Mouse (Mus musculus) midbrain, embryonic 14.5 days (tissue): ENCODE data around the gene Neurl1b. TPM values are rescaled to one million over a fixed set of nuclear protein-coding genes. Genes with fewer than 3 reads are reported as not detected.

Experiments
- ATAC-seq: fragments of 200-750 bp; cut with Nextera tagmentation; 2 replicates; pipeline ENCODE4 v1.8.0; 2017; ENCODE audit warnings: moderate number of reproducible peaks, moderate library complexity; ENCODE audit not compliant: low FRiP score, low TSS enrichment
- DNase-seq: peaks from one replicate; pipeline ENCODE4 v3.0.0-alpha.2; 2015
- H3K27ac ChIP-seq: fragments of 300-500 bp; sonication (generic); replicated peaks from 2 replicates; pipeline ENCODE4 v1.5.1; 2014; ENCODE audit warnings: mild to moderate bottlenecking, low read depth, low read length, moderate library complexity
- H3K27me3 ChIP-seq: fragments of 300-500 bp; sonication (generic); 2 replicates; pipeline ENCODE4 v1.6.1; 2014; ENCODE audit warnings: low read length, control low read depth, mixed read lengths; ENCODE audit not compliant: control insufficient read depth, insufficient read depth
- H3K36me3 ChIP-seq: fragments of 300-500 bp; sonication (generic); 2 replicates; pipeline ENCODE4 v1.6.1; 2014; ENCODE audit warnings: low read length, control low read depth; ENCODE audit not compliant: control insufficient read depth, insufficient read depth
- H3K4me1 ChIP-seq: fragments of 300-500 bp; sonication (generic); 2 replicates; pipeline ENCODE4 v1.6.1; 2014; ENCODE audit warnings: mild to moderate bottlenecking, antibody characterized with exemption, low read length, control low read depth; ENCODE audit not compliant: control insufficient read depth, insufficient read depth
- H3K4me2 ChIP-seq: fragments of 300-500 bp; sonication (generic); 2 replicates; pipeline ENCODE4 v1.6.1; 2014; ENCODE audit warnings: mild to moderate bottlenecking, low read length, moderate library complexity
- H3K4me3 ChIP-seq: fragments of 300-500 bp; sonication (generic); replicated peaks from 2 replicates; pipeline ENCODE4 v1.5.1; 2014; ENCODE audit warnings: low read depth, low read length
- H3K9ac ChIP-seq: fragments of 300-500 bp; sonication (generic); replicated peaks from 2 replicates; pipeline ENCODE4 v1.6.1; 2014; ENCODE audit warnings: mild to moderate bottlenecking, low read length, moderate library complexity
- H3K9me3 ChIP-seq: fragments of 300-500 bp; sonication (generic); 2 replicates; pipeline ENCODE4 v1.6.1; 2016; ENCODE audit warnings: low read length, control low read depth, mixed read lengths; ENCODE audit not compliant: control insufficient read depth
- WGBS: fragments of 180-500 bp; shearing (Covaris S2); extraction: QIAGEN DNeasy Blood & Tissue Kit; methylation state at CpG from one replicate; pipeline ENCODE4 v1.1.7; 2014; 5-methylcytosine and 5-hydroxymethylcytosine counted together
- polyA plus RNA-seq: library from polyadenylated mRNA; unstranded; fragments of >200 nt; fragmentation: Nextera tagmentation; extraction: Ambion mirVana; gene quantifications from 2 replicates; pipeline ENCODE4 v1.2.1, GENCODE M21; 2014

Gene Neurl1b
- polyA plus RNA-seq, 1 experiment from 2014 or later, result 1.6 TPM

- Histone ChIP-seq H3K4me3 (no peak overlapping the region), H3K27me3 (no peaks in the 10 kb centered on the region), H3K4me1 (peaks cover 17% of the 10 kb centered on the region), H3K9ac (peak overlapping the region; percentile 23; the same call in 1 of the 2 replicates), H3K9me3 (no peaks in the 10 kb centered on the region), H3K4me2 (peak overlapping the region; percentile 37), H3K36me3 (no peaks in the 10 kb centered on the region), H3K27ac (peak overlapping the region; percentile 73)
- 35% methylated on average over 8 of the region's 8 CpGs for WGBS
- peak; percentile 11; the same call in 1 of the 2 replicates for ATAC-seq
- no peak for DNase-seq
Observed at GRCm38 (mm10) chr17:26380280-26380985, 34.2 kb upstream of the Neurl1b start.

GRCm38 (mm10) chr17:26380986-26381446 lies 33.6 kb upstream of the Neurl1b start:
- ATAC-seq, result peak; percentile 60; the same call in 1 of the 2 replicates
- Histone ChIP-seq H3K4me3 (no peak overlapping the region), H3K4me2 (peak overlapping the region; percentile 37), H3K27me3 (no peaks in the 10 kb centered on the region), H3K4me1 (peaks cover 17% of the 10 kb centered on the region), H3K27ac (peak overlapping the region; percentile 73), H3K9me3 (no peaks in the 10 kb centered on the region), H3K9ac (peak overlapping the region; percentile 23; the same call in 1 of the 2 replicates), H3K36me3 (no peaks in the 10 kb centered on the region)
- DNase-seq, result peak; percentile 83
- WGBS, result 31% methylated on average over 4 of the region's 4 CpGs

- Histone ChIP-seq H3K27ac (peak overlapping the region; percentile 73), H3K4me2 (no peak overlapping the region), H3K9ac (no peak overlapping the region), H3K4me3 (no peak overlapping the region), H3K27me3 (no peaks in the 10 kb centered on the region), H3K4me1 (peaks cover 17% of the 10 kb centered on the region), H3K36me3 (no peaks in the 10 kb centered on the region), H3K9me3 (no peaks in the 10 kb centered on the region)
- DNase-seq, result no peak
- ATAC-seq, result no peak
- whole genome bisulfite sequencing, result 68% methylated on average over 5 of the region's 5 CpGs
Observed at GRCm38 (mm10) chr17:26381613-26382012, 33.0 kb upstream of the Neurl1b start.

GRCm38 (mm10) chr17:26382176-26382575 lies 32.5 kb upstream of the Neurl1b start:
- H3K27me3 ChIP-seq, result no peaks in the 10 kb centered on the region
- H3K36me3 ChIP-seq, result no peaks in the 10 kb centered on the region
- no peak overlapping the region for H3K9ac ChIP-seq
- H3K9me3 ChIP-seq, result no peaks in the 10 kb centered on the region
- ATAC-seq (no peak), DNase-seq (no peak)
- peaks cover 17% of the 10 kb centered on the region for H3K4me1 ChIP-seq
- WGBS, result 84% methylated on average over 3 of the region's 3 CpGs
- 0 out of 2 replicates have a peak overlapping the region, but pooled peaks have one; percentile 45 for H3K27ac ChIP-seq
- no peak overlapping the region for H3K4me3 ChIP-seq
- H3K4me2 ChIP-seq, result no peak overlapping the region

- 81% methylated on average over 5 of the region's 5 CpGs for whole genome bisulfite sequencing
Observed at GRCm38 (mm10) chr17:26382687-26383086, 31.9 kb upstream of the Neurl1b start.

GRCm38 (mm10) chr17:26384111-26384510 lies 30.5 kb upstream of the Neurl1b start:
- H3K4me2 ChIP-seq, result no peak overlapping the region
- WGBS, result 92% methylated on average over 3 of the region's 3 CpGs
- no peaks in the 10 kb centered on the region for H3K36me3 ChIP-seq
- H3K4me3 ChIP-seq, result no peak overlapping the region
- DNase-seq (no peak), ATAC-seq (no peak)
- peaks cover 17% of the 10 kb centered on the region for H3K4me1 ChIP-seq
- H3K27ac ChIP-seq, result no peak overlapping the region
- no peaks in the 10 kb centered on the region for H3K27me3 ChIP-seq
- no peak overlapping the region for H3K9ac ChIP-seq
- no peaks in the 10 kb centered on the region for H3K9me3 ChIP-seq

More at GRCm38 (mm10) chr17:26382687-26383086, 31.9 kb upstream of the Neurl1b start:
- ATAC-seq (no peak), DNase-seq (no peak)
- no peaks in the 10 kb centered on the region for H3K27me3 ChIP-seq
- no peaks in the 10 kb centered on the region for H3K36me3 ChIP-seq
- H3K9me3 ChIP-seq, result no peaks in the 10 kb centered on the region
- H3K4me3 ChIP-seq, result no peak overlapping the region
- no peak overlapping the region for H3K27ac ChIP-seq
- no peak overlapping the region for H3K9ac ChIP-seq
- no peak overlapping the region for H3K4me2 ChIP-seq
- H3K4me1 ChIP-seq, result peaks cover 17% of the 10 kb centered on the region

GRCm38 (mm10) chr17:26385252-26386130 lies 29.1 kb upstream of the Neurl1b start:
- no peak for ATAC-seq
- no peaks in the 10 kb centered on the region for H3K36me3 ChIP-seq
- no peak for DNase-seq
- WGBS, result 90% methylated on average over 11 of the region's 11 CpGs
- no peak overlapping the region for H3K9ac ChIP-seq
- H3K9me3 ChIP-seq, result no peaks in the 10 kb centered on the region
- peaks cover 17% of the 10 kb centered on the region for H3K4me1 ChIP-seq
- H3K4me2 ChIP-seq, result no peak overlapping the region
- no peak overlapping the region for H3K27ac ChIP-seq
- H3K4me3 ChIP-seq, result no peak overlapping the region
- no peaks in the 10 kb centered on the region for H3K27me3 ChIP-seq

- H3K4me3 ChIP-seq, result no peak overlapping the region
- no peak overlapping the region for H3K27ac ChIP-seq
- ATAC-seq (no peak), DNase-seq (no peak)
- H3K36me3 ChIP-seq, result no peaks in the 10 kb centered on the region
- H3K9ac ChIP-seq, result no peak overlapping the region
- no peaks in the 10 kb centered on the region for H3K27me3 ChIP-seq
- H3K4me1 ChIP-seq, result peaks cover 10% of the 10 kb centered on the region
- H3K4me2 ChIP-seq, result no peak overlapping the region
- 87% methylated on average over 3 of the region's 3 CpGs for WGBS
- no peaks in the 10 kb centered on the region for H3K9me3 ChIP-seq
Observed at GRCm38 (mm10) chr17:26386131-26386481, 28.5 kb upstream of the Neurl1b start.
